Mouse (Mus musculus) kidney, adult 2 months (tissue): ENCODE data around the gene Myl6b. TPM values are rescaled to one million over a fixed set of nuclear protein-coding genes. Genes with fewer than 3 reads are reported as not detected.

Experiments
- DNase-seq: peaks from one replicate; pipeline ENCODE4 v3.0.0; 2021
- H3K27ac ChIP-seq: fragments of 200-500 bp; 2 replicates; pipeline ENCODE4 v1.5.1; 2012; ENCODE audit warnings: low read depth, low read length, control low read depth, inconsistent platforms; ENCODE audit not compliant: insufficient read depth
- H3K27me3 ChIP-seq: fragments of 200-500 bp; replicated peaks from 2 replicates; pipeline ENCODE4 v1.6.1; 2012; ENCODE audit warnings: mild to moderate bottlenecking, moderate library complexity, low read length, inconsistent platforms; ENCODE audit not compliant: control insufficient read depth, insufficient read depth
- H3K36me3 ChIP-seq: fragments of 200-500 bp; 2 replicates; pipeline ENCODE4 v1.6.1; 2012; ENCODE audit warnings: mild to moderate bottlenecking, moderate library complexity, low read length, inconsistent platforms; ENCODE audit not compliant: control insufficient read depth, insufficient read depth
- H3K4me1 ChIP-seq: fragments of 200-500 bp; 2 replicates; pipeline ENCODE4 v1.6.1; 2011; ENCODE audit warnings: low read length; ENCODE audit not compliant: control insufficient read depth, insufficient read depth
- H3K4me3 ChIP-seq: fragments of 200-500 bp; 2 replicates; pipeline ENCODE4 v1.5.1; 2011; ENCODE audit warnings: mild to moderate bottlenecking, low read depth, low read length, control low read depth; ENCODE audit not compliant: insufficient read depth
- CTCF ChIP-seq: fragments of 200-500 bp; conservative IDR thresholded peaks from 2 replicates; pipeline ENCODE4 v1.5.1; 2011; ENCODE audit warnings: low read depth, mild to moderate bottlenecking, control low read depth, low read length, moderate library complexity, mixed read lengths; ENCODE audit not compliant: insufficient read depth, insufficient read length
- POLR2A ChIP-seq: fragments of 200-500 bp; IDR thresholded peaks from one replicate; pipeline ENCODE4 v1.6.1; 2011; ENCODE audit warnings: low read depth, low read length, control low read depth
- WGBS: fragments of 180-500 bp; shearing (Covaris S2); methylation state at CpG from one replicate; pipeline ENCODE4 v1.1.7; 2018; 5-methylcytosine and 5-hydroxymethylcytosine counted together
- polyA plus RNA-seq: library from polyadenylated mRNA; depleted of rRNA; stranded (reverse); fragments of >200 nt; gene quantifications from 2 replicates; pipeline ENCODE4 v1.2.3, GENCODE M21; 2012

Gene Myl6b
- polyA plus RNA-seq, 1 experiment, result 10.6 TPM

GRCm38 (mm10) chr10:128499116-128499671, 709 bp upstream of the Myl6b start:
- peaks cover 18% of the 10 kb centered on the region for H3K4me1 ChIP-seq

GRCm38 (mm10) chr10:128497134-128497737, 1.2 kb downstream of the Myl6b start:
- no peaks in the 10 kb centered on the region for H3K27me3 ChIP-seq
- H3K27ac ChIP-seq, result no peak overlapping the region
- whole genome bisulfite sequencing, result 69% methylated on average over 6 of the region's 6 CpGs
- H3K4me3 ChIP-seq, result no peak overlapping the region
- peaks cover 15% of the 10 kb centered on the region for H3K4me1 ChIP-seq
- TF ChIP-seq POLR2A, result no peak
- TF ChIP-seq CTCF, result no peak
- H3K36me3 ChIP-seq, result no peaks in the 10 kb centered on the region
- DNase-seq, result no peak

More at GRCm38 (mm10) chr10:128499116-128499671, 709 bp upstream of the Myl6b start:
- under 1% methylated on average over 21 of the region's 21 CpGs for WGBS
- Histone ChIP-seq H3K36me3 (no peaks in the 10 kb centered on the region), H3K27ac (peak overlapping the region; percentile 72), H3K4me3 (peak overlapping the region; percentile 74), H3K27me3 (no peaks in the 10 kb centered on the region)
- peak; percentile 66 for DNase-seq
- TF ChIP-seq POLR2A, result no peak
- no peak for TF ChIP-seq CTCF

GRCm38 (mm10) chr10:128496509-128497077, 1.9 kb downstream of the Myl6b start:
- H3K4me3 ChIP-seq, result no peak overlapping the region
- H3K4me1 ChIP-seq, result peaks cover 21% of the 10 kb centered on the region
- WGBS, result 60% methylated on average over 6 of the region's 6 CpGs
- TF ChIP-seq POLR2A (no peak), CTCF (no peak)
- H3K27ac ChIP-seq, result no peak overlapping the region
- H3K27me3 ChIP-seq, result no peaks in the 10 kb centered on the region
- no peaks in the 10 kb centered on the region; the same call in 1 of the 2 replicates for H3K36me3 ChIP-seq
- no peak for DNase-seq

- Histone ChIP-seq H3K4me3 (no peak overlapping the region), H3K27me3 (no peaks in the 10 kb centered on the region), H3K27ac (no peak overlapping the region), H3K4me1 (peaks cover 27% of the 10 kb centered on the region), H3K36me3 (no peaks in the 10 kb centered on the region; the same call in 1 of the 2 replicates)
- 86% methylated on average over 4 of the region's 4 CpGs for WGBS
- TF ChIP-seq CTCF, result no peak
- TF ChIP-seq POLR2A, result no peak
- no peak for DNase-seq
Observed at GRCm38 (mm10) chr10:128495903-128496302, 2.6 kb downstream of the Myl6b start.

GRCm38 (mm10) chr10:128495270-128495669, 3.2 kb downstream of the Myl6b start:
- H3K36me3 ChIP-seq, result no peaks in the 10 kb centered on the region; the same call in 1 of the 2 replicates
- WGBS, result 74% methylated on average over 2 of the region's 2 CpGs
- no peak for TF ChIP-seq CTCF
- no peak for TF ChIP-seq POLR2A
- peak overlapping the region; percentile 99; the same call in 1 of the 2 replicates for H3K27ac ChIP-seq
- no peaks in the 10 kb centered on the region for H3K27me3 ChIP-seq
- no peak for DNase-seq
- H3K4me1 ChIP-seq, result peaks cover 27% of the 10 kb centered on the region
- H3K4me3 ChIP-seq, result peak overlapping the region; percentile 91; the same call in 1 of the 2 replicates

GRCm38 (mm10) chr10:128494667-128495245, 3.7 kb downstream of the Myl6b start:
- TF ChIP-seq POLR2A (no peak), CTCF (no peak)
- Histone ChIP-seq H3K4me3 (peak overlapping the region; percentile 91), H3K27me3 (no peaks in the 10 kb centered on the region), H3K27ac (peak overlapping the region; percentile 99), H3K4me1 (peaks cover 27% of the 10 kb centered on the region), H3K36me3 (no peaks in the 10 kb centered on the region; the same call in 1 of the 2 replicates)
- 33% methylated on average over 11 of the region's 11 CpGs for WGBS
- no peak for DNase-seq

GRCm38 (mm10) chr10:128493695-128494666, 4.5 kb downstream of the Myl6b start, which contains the start of gene Myl6:
TSS of gene Myl6 (minus strand) at chr10:128494145.
- peak within 1 kb of the TSS; percentile 99 for H3K27ac ChIP-seq
- peak within 1 kb of the TSS; percentile 91 for H3K4me3 ChIP-seq
- peak; percentile 99 for DNase-seq
- H3K36me3 ChIP-seq, result no peaks in the 10 kb centered on the region; the same call in 1 of the 2 replicates
- peak; percentile 65 for TF ChIP-seq CTCF
- peak; percentile 99 for TF ChIP-seq POLR2A
- no peaks in the 10 kb centered on the region for H3K27me3 ChIP-seq
- WGBS, result under 1% methylated on average over 45 of the region's 45 CpGs
- H3K4me1 ChIP-seq, result peaks cover 27% of the 10 kb centered on the region
